In genomic region chr14:101747811-101748210, GRCm38 (mm10) we compare ENCODE assay signal across 31 mouse cellular contexts. TPM values are rescaled to one million over a fixed set of nuclear protein-coding genes. Genes with fewer than 3 reads are reported as not detected.
"Had no signal": no experiment of that assay in that cellular context is flagged by ENCODE, and none has a peak within 500 bp of the region (broad histone marks: within the 10 kb centered on the region; RNA-seq: fewer than 3 reads in every experiment).

No protein-coding gene starts in this region.

- H3K4me2 ChIP-seq: heart, embryonic 11.5 days; heart, embryonic 13.5 days; heart, embryonic 15.5 days; hindbrain, embryonic 12.5 days; hindbrain, embryonic 14.5 days; kidney, embryonic 15.5 days; limb, embryonic 12.5 days; liver, embryonic 11.5 days had no signal

- H3K9ac ChIP-seq: heart, embryonic 13.5 days; heart, embryonic 15.5 days; hindbrain, embryonic 12.5 days; hindbrain, embryonic 14.5 days; kidney, embryonic 15.5 days; limb, embryonic 12.5 days; liver, embryonic 14.5 days had no signal

- H3K9me3 ChIP-seq: heart, embryonic 13.5 days; heart, embryonic 15.5 days; hindbrain, embryonic 10.5 days; hindbrain, embryonic 12.5 days; kidney, embryonic 15.5 days; limb, embryonic 10.5 days; limb, embryonic 12.5 days had no signal

- H3K36me3 ChIP-seq: heart, embryonic 13.5 days; heart, embryonic 15.5 days; hindbrain, embryonic 10.5 days; hindbrain, embryonic 12.5 days; kidney, embryonic 15.5 days; limb, embryonic 10.5 days; limb, embryonic 12.5 days had no signal

- DNase-seq: gastrocnemius, postnatal 14 days; gastrocnemius, postnatal 36 days; heart, adult 11 months; heart, adult 2 months; heart, postnatal 14 days; heart, postnatal 4 days; kidney, adult 18-20 months; kidney, postnatal 14 days; layer of hippocampus, adult 9-11 months; layer of hippocampus, postnatal 36 days; liver had no signal

- H3K27ac ChIP-seq: heart, adult 2 months; heart, embryonic 13.5 days; heart, embryonic 15.5 days; hindbrain, embryonic 10.5 days; hindbrain, embryonic 12.5 days; hindbrain, embryonic 14.5 days; kidney, embryonic 15.5 days; kidney, postnatal 0 days; left cerebral cortex, adult 2 months; liver, embryonic 14.5 days had no signal

- H3K27me3 ChIP-seq: heart, embryonic 13.5 days; heart, embryonic 15.5 days; hindbrain, embryonic 12.5 days; kidney, embryonic 15.5 days; limb, embryonic 12.5 days had no signal

- H3K4me1 ChIP-seq: heart, embryonic 13.5 days; heart, embryonic 15.5 days; hindbrain, embryonic 10.5 days; hindbrain, embryonic 12.5 days had no signal

- H3K4me3 ChIP-seq: heart, adult 2 months; heart, embryonic 13.5 days; heart, embryonic 15.5 days; hindbrain, embryonic 10.5 days; hindbrain, embryonic 12.5 days; kidney, embryonic 15.5 days; left cerebral cortex, adult 2 months; limb, embryonic 10.5 days; limb, embryonic 12.5 days had no signal

RNA-seq across cellular contexts. Expression of gene Gm9922, which starts 18.2 kb away (rescaled TPM):
- total RNA-seq: gastrocnemius, adult 18-20 months; gastrocnemius, adult 8-10 months; gastrocnemius, postnatal 14 days; gastrocnemius, postnatal 36 days; layer of hippocampus, adult 18-20 months; layer of hippocampus, postnatal 14 days; layer of hippocampus, postnatal 36 days; left cerebral cortex, adult 2 months; left cerebral cortex, postnatal 14 days; left cerebral cortex, postnatal 36 days had no signal
- polyA plus RNA-seq: hindbrain, embryonic 10.5 days; hindbrain, embryonic 14.5 days; liver, embryonic 11.5 days; liver, embryonic 14.5 days; liver, embryonic 16.5 days had no signal
